Mouse (Mus musculus): ENCODE results near the gene Xrcc5. TPM values are rescaled to one million over a fixed set of nuclear protein-coding genes. Genes with fewer than 3 reads are reported as not detected.
A peak's percentile ranks its signal among the peaks of the same experiment; 100 is the strongest.

The Xrcc5 gene
- polyA plus RNA-seq, 1 experiment from 2014 or later, result 31.2 TPM

GRCm38 (mm10) chr1:72306679-72307181 lies 491 bp upstream of the Xrcc5 start:
- Histone ChIP-seq H3K27me3 (replicated peaks; ENCODE audit: control insufficient read depth, insufficient read depth, low read length) (no peaks in the 10 kb centered on the region), H3K27ac (replicated peaks; ENCODE audit: low read depth, low read length) (peak overlapping the region; percentile 94), H3K36me3 (ENCODE audit: control insufficient read depth, insufficient read depth, low read length) (0 out of 2 replicates have a peak, but pooled peaks cover 7% of the 10 kb centered on the region), H3K4me1 (ENCODE audit: control insufficient read depth, insufficient read depth, low read length) (peaks cover 23% of the 10 kb centered on the region), H3K4me3 (ENCODE audit: low read depth, low read length) (peak overlapping the region; percentile 59), H3K4me2 (ENCODE audit: low read depth, low read length) (peak overlapping the region; percentile 57), H3K9me3 (ENCODE audit: control insufficient read depth, low read length) (no peaks in the 10 kb centered on the region), H3K9ac (ENCODE audit: low read depth, low read length) (peak overlapping the region; percentile 73)
- 2% methylated on average over 11 of the region's 11 CpGs for WGBS
- no peak for DNase-seq (ENCODE audit: low spot score)
- peak; percentile 87 for ATAC-seq (ENCODE audit: low read depth)

DNA sequence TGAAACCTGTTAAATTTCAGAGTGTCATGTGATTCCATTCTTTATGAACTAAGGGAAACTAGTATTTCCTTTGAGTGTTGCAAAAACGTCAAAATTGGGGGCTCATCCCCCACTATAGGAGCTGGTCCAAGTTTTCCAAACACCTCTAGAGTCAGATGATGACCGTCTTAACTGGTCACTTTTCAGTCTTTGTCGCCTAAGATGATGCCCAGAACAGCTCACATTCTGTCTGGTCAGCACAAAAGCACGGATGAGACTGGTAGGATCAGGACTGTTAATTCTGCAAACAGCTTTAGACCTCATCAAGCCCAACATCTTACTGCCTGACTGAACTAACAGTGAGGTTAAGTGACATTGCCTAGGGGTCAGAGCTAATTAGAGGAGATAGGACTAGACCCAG lies 1.7 kb downstream of the Xrcc5 start:
- no peaks in the 10 kb centered on the region for H3K9me3 ChIP-seq (ENCODE audit: control insufficient read depth, low read length)
- DNase-seq (ENCODE audit: low spot score), result no peak
- no peaks in the 10 kb centered on the region for H3K27me3 ChIP-seq (replicated peaks; ENCODE audit: control insufficient read depth, insufficient read depth, low read length)
- peak overlapping the region; percentile 24; the same call in 1 of the 2 replicates for H3K27ac ChIP-seq (replicated peaks; ENCODE audit: low read depth, low read length)
- no peak overlapping the region for H3K4me3 ChIP-seq (ENCODE audit: low read depth, low read length)
- ATAC-seq (ENCODE audit: low read depth), result no peak
- H3K4me1 ChIP-seq (ENCODE audit: control insufficient read depth, insufficient read depth, low read length), result peaks cover 23% of the 10 kb centered on the region
- H3K4me2 ChIP-seq (ENCODE audit: low read depth, low read length), result no peak overlapping the region
- WGBS, result 51% methylated on average over 4 of the region's 4 CpGs
- H3K9ac ChIP-seq (ENCODE audit: low read depth, low read length), result no peak overlapping the region
- H3K36me3 ChIP-seq (ENCODE audit: control insufficient read depth, insufficient read depth, low read length), result peaks cover 24% of the 10 kb centered on the region; the same call in 1 of the 2 replicates

GRCm38 (mm10) chr1:72309744-72310424 lies 2.7 kb downstream of the Xrcc5 start:
- H3K4me3 ChIP-seq (ENCODE audit: low read depth, low read length), result no peak overlapping the region
- no peaks in the 10 kb centered on the region for H3K9me3 ChIP-seq (ENCODE audit: control insufficient read depth, low read length)
- ATAC-seq (ENCODE audit: low read depth), result peak; percentile 14; the same call in 1 of the 2 replicates
- H3K4me2 ChIP-seq (ENCODE audit: low read depth, low read length), result no peak overlapping the region
- DNase-seq (ENCODE audit: low spot score), result peak; percentile 85
- H3K27ac ChIP-seq (replicated peaks; ENCODE audit: low read depth, low read length), result peak overlapping the region; percentile 24; the same call in 1 of the 2 replicates
- no peak overlapping the region for H3K9ac ChIP-seq (ENCODE audit: low read depth, low read length)
- peaks cover 33% of the 10 kb centered on the region; the same call in 1 of the 2 replicates for H3K36me3 ChIP-seq (ENCODE audit: control insufficient read depth, insufficient read depth, low read length)
- WGBS, result 36% methylated on average over 6 of the region's 6 CpGs
- H3K27me3 ChIP-seq (replicated peaks; ENCODE audit: control insufficient read depth, insufficient read depth, low read length), result no peaks in the 10 kb centered on the region
- H3K4me1 ChIP-seq (ENCODE audit: control insufficient read depth, insufficient read depth, low read length), result peaks cover 23% of the 10 kb centered on the region

GRCm38 (mm10) chr1:72312701-72313398 lies 5.6 kb downstream of the Xrcc5 start:
- ATAC-seq (ENCODE audit: low read depth), result no peak
- Histone ChIP-seq H3K36me3 (ENCODE audit: control insufficient read depth, insufficient read depth, low read length) (peaks cover 59% of the 10 kb centered on the region; the same call in 1 of the 2 replicates), H3K27ac (replicated peaks; ENCODE audit: low read depth, low read length) (no peak overlapping the region), H3K9ac (ENCODE audit: low read depth, low read length) (no peak overlapping the region), H3K4me1 (ENCODE audit: control insufficient read depth, insufficient read depth, low read length) (peaks cover 20% of the 10 kb centered on the region), H3K9me3 (ENCODE audit: control insufficient read depth, low read length) (no peaks in the 10 kb centered on the region), H3K27me3 (replicated peaks; ENCODE audit: control insufficient read depth, insufficient read depth, low read length) (no peaks in the 10 kb centered on the region), H3K4me3 (ENCODE audit: low read depth, low read length) (no peak overlapping the region), H3K4me2 (ENCODE audit: low read depth, low read length) (no peak overlapping the region)
- no peak for DNase-seq (ENCODE audit: low spot score)
- 73% methylated on average over 9 of the region's 9 CpGs for WGBS

- 74% methylated on average over 5 of the region's 5 CpGs for WGBS
- H3K4me3 ChIP-seq (ENCODE audit: low read depth, low read length), result no peak overlapping the region
- H3K36me3 ChIP-seq (ENCODE audit: control insufficient read depth, insufficient read depth, low read length), result peaks cover 64% of the 10 kb centered on the region; the same call in 1 of the 2 replicates
- DNase-seq (ENCODE audit: low spot score) (peak; percentile 30), ATAC-seq (ENCODE audit: low read depth) (no peak)
- H3K9me3 ChIP-seq (ENCODE audit: control insufficient read depth, low read length), result no peaks in the 10 kb centered on the region
- no peak overlapping the region for H3K27ac ChIP-seq (replicated peaks; ENCODE audit: low read depth, low read length)
- no peaks in the 10 kb centered on the region for H3K27me3 ChIP-seq (replicated peaks; ENCODE audit: control insufficient read depth, insufficient read depth, low read length)
- no peak overlapping the region for H3K9ac ChIP-seq (ENCODE audit: low read depth, low read length)
- H3K4me2 ChIP-seq (ENCODE audit: low read depth, low read length), result no peak overlapping the region
- H3K4me1 ChIP-seq (ENCODE audit: control insufficient read depth, insufficient read depth, low read length), result peaks cover 13% of the 10 kb centered on the region; the same call in 1 of the 2 replicates
Observed at GRCm38 (mm10) chr1:72313399-72314039, 6.3 kb downstream of the Xrcc5 start.

GRCm38 (mm10) chr1:72315447-72315846 lies 8.2 kb downstream of the Xrcc5 start:
- ATAC-seq (ENCODE audit: low read depth) (no peak), DNase-seq (ENCODE audit: low spot score) (no peak)
- H3K36me3 ChIP-seq (ENCODE audit: control insufficient read depth, insufficient read depth, low read length), result peaks cover 83% of the 10 kb centered on the region
- H3K4me2 ChIP-seq (ENCODE audit: low read depth, low read length), result no peak overlapping the region
- no peak overlapping the region for H3K4me3 ChIP-seq (ENCODE audit: low read depth, low read length)
- no peaks in the 10 kb centered on the region for H3K9me3 ChIP-seq (ENCODE audit: control insufficient read depth, low read length)
- H3K27ac ChIP-seq (replicated peaks; ENCODE audit: low read depth, low read length), result no peak overlapping the region
- H3K27me3 ChIP-seq (replicated peaks; ENCODE audit: control insufficient read depth, insufficient read depth, low read length), result no peaks in the 10 kb centered on the region
- 75% methylated on average over 4 of the region's 4 CpGs for WGBS
- H3K9ac ChIP-seq (ENCODE audit: low read depth, low read length), result no peak overlapping the region
- H3K4me1 ChIP-seq (ENCODE audit: control insufficient read depth, insufficient read depth, low read length), result 0 out of 2 replicates have a peak, but pooled peaks cover 2% of the 10 kb centered on the region

DNA sequence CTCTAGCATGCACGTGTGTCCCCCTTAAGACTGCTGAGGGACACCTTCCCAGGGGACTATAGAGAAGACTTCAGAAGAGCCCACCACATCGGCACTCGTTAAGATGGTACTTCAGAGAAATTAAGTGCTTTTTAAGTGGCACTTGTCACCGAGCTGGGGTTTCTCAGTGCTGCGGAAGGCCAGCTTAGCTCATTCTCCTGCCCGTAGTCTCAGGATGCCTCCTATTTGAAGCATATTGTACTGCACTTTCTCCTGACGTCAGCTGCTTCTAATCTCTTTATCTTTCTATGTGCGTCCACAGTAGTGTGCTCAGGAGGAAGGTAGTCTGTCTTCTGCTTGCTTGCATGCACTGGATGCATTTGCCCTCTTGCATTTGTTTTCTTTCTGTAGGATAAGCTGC lies 9.2 kb downstream of the Xrcc5 start:
- Histone ChIP-seq H3K36me3 (ENCODE audit: control insufficient read depth, insufficient read depth, low read length) (peaks cover 89% of the 10 kb centered on the region), H3K4me1 (ENCODE audit: control insufficient read depth, insufficient read depth, low read length) (no peaks in the 10 kb centered on the region), H3K4me2 (ENCODE audit: low read depth, low read length) (no peak overlapping the region), H3K27ac (replicated peaks; ENCODE audit: low read depth, low read length) (no peak overlapping the region), H3K4me3 (ENCODE audit: low read depth, low read length) (no peak overlapping the region), H3K27me3 (replicated peaks; ENCODE audit: control insufficient read depth, insufficient read depth, low read length) (no peaks in the 10 kb centered on the region), H3K9ac (ENCODE audit: low read depth, low read length) (no peak overlapping the region), H3K9me3 (ENCODE audit: control insufficient read depth, low read length) (no peaks in the 10 kb centered on the region)
- DNase-seq (ENCODE audit: low spot score) (no peak), ATAC-seq (ENCODE audit: low read depth) (no peak; the same call in 1 of the 2 replicates)
- 74% methylated on average over 8 of the region's 8 CpGs for WGBS

DNA sequence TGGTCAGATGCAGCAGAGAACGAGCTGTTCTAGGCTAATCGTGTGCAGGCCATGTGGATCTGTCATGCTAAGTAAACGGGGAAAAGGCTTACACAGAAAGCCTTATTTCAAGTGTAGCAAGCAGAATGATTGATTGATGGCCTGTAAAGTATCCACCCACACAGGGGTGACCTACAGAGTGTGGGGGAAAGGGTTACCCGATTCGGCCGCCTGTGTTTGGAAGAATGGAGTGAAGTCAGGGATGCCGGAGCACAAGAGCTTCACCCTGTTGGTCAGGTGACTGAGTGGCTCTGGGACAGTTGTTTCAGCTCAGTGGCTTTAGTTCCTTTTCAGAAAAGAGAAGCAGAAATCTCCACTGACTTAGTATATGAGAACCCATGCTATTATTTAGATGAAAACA lies 9.7 kb downstream of the Xrcc5 start:
- Histone ChIP-seq H3K4me1 (ENCODE audit: control insufficient read depth, insufficient read depth, low read length) (no peaks in the 10 kb centered on the region), H3K4me2 (ENCODE audit: low read depth, low read length) (no peak overlapping the region), H3K36me3 (ENCODE audit: control insufficient read depth, insufficient read depth, low read length) (peaks cover 84% of the 10 kb centered on the region), H3K4me3 (ENCODE audit: low read depth, low read length) (no peak overlapping the region), H3K9me3 (ENCODE audit: control insufficient read depth, low read length) (no peaks in the 10 kb centered on the region), H3K9ac (ENCODE audit: low read depth, low read length) (no peak overlapping the region), H3K27me3 (replicated peaks; ENCODE audit: control insufficient read depth, insufficient read depth, low read length) (no peaks in the 10 kb centered on the region), H3K27ac (replicated peaks; ENCODE audit: low read depth, low read length) (no peak overlapping the region)
- ATAC-seq (ENCODE audit: low read depth), result no peak
- WGBS, result 78% methylated on average over 7 of the region's 7 CpGs
- DNase-seq (ENCODE audit: low spot score), result no peak

All from embryonic facial prominence, embryonic 14.5 days (tissue).